Mouse (Mus musculus): ENCODE results near the gene Rarb. TPM values are rescaled to one million over a fixed set of nuclear protein-coding genes. Genes with fewer than 3 reads are reported as not detected.

Gene Rarb
- total and polyA plus RNA-seq, 3 experiments = 0.04 TPM; not detected in 2

DNA sequence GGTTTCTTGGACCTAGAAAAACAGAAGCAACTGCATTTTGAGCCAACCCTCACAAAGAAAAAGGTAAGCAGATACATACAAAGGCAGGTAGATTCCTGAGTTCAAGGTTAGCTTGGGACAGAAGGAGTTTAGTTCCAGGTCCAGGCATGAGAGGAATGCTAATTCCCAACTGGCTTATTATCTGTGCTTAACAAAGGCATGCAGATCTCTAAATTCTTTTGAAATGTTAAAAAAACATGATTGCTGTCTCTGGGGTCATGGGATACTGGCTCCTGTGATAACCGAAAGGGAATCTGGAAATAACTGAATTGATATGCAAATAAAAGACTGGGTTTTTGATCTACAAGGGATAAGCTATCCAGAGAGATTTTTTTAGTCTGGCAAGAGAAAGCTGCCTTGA is 28.8 kb downstream of the Rarb start:
- Histone ChIP-seq H3K27ac (ENCODE audit: insufficient read depth, low read depth) (no peak overlapping the region), H3K4me3 (replicated peaks in 1 of 3; ENCODE audit: low read depth in 2 of 3, low read length in 2 of 3, poor library complexity in 1 of 3) (no peak overlapping the region), H3K9me3 (replicated peaks; ENCODE audit: low read length) (no peaks in the 10 kb centered on the region), H3K36me3 (replicated peaks in 1 of 2; ENCODE audit: control insufficient read depth in 1 of 2, insufficient read depth in 1 of 2, low read length in 1 of 2) (no peaks in the 10 kb centered on the region), H3K4me1 (ENCODE audit: control insufficient read depth in 1 of 2, insufficient read depth in 2 of 2) (no peaks in the 10 kb centered on the region), H3K79me2 (replicated peaks; ENCODE audit: control insufficient read depth, extremely low read depth, insufficient read depth, poor library complexity, severe bottlenecking) (no peaks in the 10 kb centered on the region), H3K4me2 (ENCODE audit: insufficient read depth, low read depth, poor library complexity, severe bottlenecking) (no peak overlapping the region), H3K9ac (ENCODE audit: insufficient read depth, low read depth) (no peak overlapping the region), H3K27me3 (replicated peaks) (no peaks in the 10 kb centered on the region)
- TF ChIP-seq E2F4 (IDR thresholded peaks at IDR 0.05; ENCODE audit: insufficient replicate concordance, low read depth, low read length) = no peak
- TF ChIP-seq BHLHE40 (IDR thresholded peaks at IDR 0.05; ENCODE audit: low read depth, low read length) = no peak
- no peak for TF ChIP-seq NELFE (IDR thresholded peaks at IDR 0.05; ENCODE audit: low read depth, low read length)
- no peak for TF ChIP-seq MAX (IDR thresholded peaks at IDR 0.05; ENCODE audit: low read length)
- TF ChIP-seq POLR2A (IDR thresholded peaks at IDR 0.05; ENCODE audit: low read depth, low read length) = no peak
- no peak for TF ChIP-seq PAX5 (IDR thresholded peaks at IDR 0.05; ENCODE audit: low read length)
- no peak for TF ChIP-seq UBTF (IDR thresholded peaks at IDR 0.05; ENCODE audit: low read depth, low read length)
- TF ChIP-seq EP300 (IDR thresholded peaks at IDR 0.05; ENCODE audit: low read length) = no peak
- TF ChIP-seq MAFK (IDR thresholded peaks at IDR 0.05; ENCODE audit: insufficient replicate concordance, low read length) = no peak
- TF ChIP-seq MYC (IDR thresholded peaks at IDR 0.05; ENCODE audit: low read depth, low read length) = no peak
- no peak for TF ChIP-seq ZC3H11A (IDR thresholded peaks at IDR 0.05; ENCODE audit: low read depth, low read length)
- TF ChIP-seq ELF1 (IDR thresholded peaks at IDR 0.05; ENCODE audit: low read depth, low read length) = no peak
- no peak for TF ChIP-seq JUND (conservative IDR thresholded peaks at IDR 0.05; ENCODE audit: low read depth, low read length)
- no peak for TF ChIP-seq MEF2A (IDR thresholded peaks at IDR 0.05; ENCODE audit: borderline replicate concordance, low read depth, low read length)
- no peak for TF ChIP-seq CTCF (conservative IDR thresholded peaks at IDR 0.05 in 1 of 2, IDR thresholded peaks at IDR 0.05 in 1 of 2; ENCODE audit: low read depth in 2 of 2, low read length in 2 of 2)
- no peak for TF ChIP-seq GABPA (IDR thresholded peaks at IDR 0.05; ENCODE audit: insufficient replicate concordance, low read depth, low read length)
- TF ChIP-seq TBP (conservative IDR thresholded peaks at IDR 0.05; ENCODE audit: low read depth, low read length) = no peak
- TF ChIP-seq CHD1 (IDR thresholded peaks at IDR 0.05; ENCODE audit: low read depth, low read length) = no peak
- TF ChIP-seq ZNF384 (IDR thresholded peaks at IDR 0.05; ENCODE audit: low read depth, low read length) = no peak
- dilution Hi-C loops (cut with MboI; ENCODE audit: extremely low pct_ligation_motif_present, extremely low pct_unique_long_range_greater_than_20kb, low sequenced_read_pairs) = no loop called here
- no peak for DNase-seq (ENCODE audit: extremely low read depth)
- in situ Hi-C loops (cut with MboI; ENCODE audit: low pct_ligation_motif_present, low pct_unique_long_range_greater_than_20kb, low sequenced_read_pairs) = no loop called here

DNA sequence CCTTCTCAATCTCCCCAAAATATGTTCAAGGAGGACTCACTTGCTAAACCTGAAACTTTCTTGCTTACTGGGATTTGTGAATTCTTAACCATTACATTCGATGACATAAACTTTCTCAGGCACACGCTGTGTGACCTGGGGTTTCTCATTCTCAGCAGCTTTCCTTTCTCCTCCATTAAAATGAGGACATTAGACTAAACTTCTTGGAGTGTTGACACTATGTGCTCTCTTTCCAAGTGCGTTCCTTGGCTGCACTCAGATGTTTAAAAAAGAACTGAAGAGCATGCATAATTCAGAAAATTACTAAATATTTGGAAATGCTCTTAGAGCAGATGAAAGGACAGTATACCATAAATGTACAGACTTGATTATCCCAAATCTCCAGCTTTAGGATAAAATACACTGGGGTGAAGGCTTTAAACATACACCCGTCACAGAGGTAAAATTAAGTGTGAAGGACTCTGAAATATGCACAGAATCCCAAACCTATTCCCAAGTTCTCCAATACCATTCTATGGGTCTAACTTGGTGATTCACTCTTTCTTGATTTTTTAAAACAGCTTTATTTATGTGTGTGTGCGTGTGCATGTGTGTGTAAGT is 36.9 kb downstream of the Rarb start:
- Histone ChIP-seq H3K27me3 (replicated peaks) (no peaks in the 10 kb centered on the region), H3K4me1 (ENCODE audit: control insufficient read depth in 1 of 2, insufficient read depth in 2 of 2) (no peaks in the 10 kb centered on the region), H3K36me3 (replicated peaks in 1 of 2; ENCODE audit: control insufficient read depth in 1 of 2, insufficient read depth in 1 of 2, low read length in 1 of 2) (no peaks in the 10 kb centered on the region), H3K79me2 (replicated peaks; ENCODE audit: control insufficient read depth, extremely low read depth, insufficient read depth, poor library complexity, severe bottlenecking) (no peaks in the 10 kb centered on the region), H3K4me3 (replicated peaks in 1 of 3; ENCODE audit: low read depth in 2 of 3, low read length in 2 of 3, poor library complexity in 1 of 3) (no peak overlapping the region), H3K4me2 (ENCODE audit: insufficient read depth, low read depth, poor library complexity, severe bottlenecking) (no peak overlapping the region), H3K9ac (ENCODE audit: insufficient read depth, low read depth) (no peak overlapping the region), H3K9me3 (replicated peaks; ENCODE audit: low read length) (no peaks in the 10 kb centered on the region), H3K27ac (ENCODE audit: insufficient read depth, low read depth) (no peak overlapping the region)
- in situ Hi-C loops (cut with MboI; ENCODE audit: low pct_ligation_motif_present, low pct_unique_long_range_greater_than_20kb, low sequenced_read_pairs) = no loop called here
- dilution Hi-C loops (cut with MboI; ENCODE audit: extremely low pct_ligation_motif_present, extremely low pct_unique_long_range_greater_than_20kb, low sequenced_read_pairs) = no loop called here
- TF ChIP-seq UBTF (IDR thresholded peaks at IDR 0.05; ENCODE audit: low read depth, low read length) (no peak), JUND (conservative IDR thresholded peaks at IDR 0.05; ENCODE audit: low read depth, low read length) (no peak), PAX5 (IDR thresholded peaks at IDR 0.05; ENCODE audit: low read length) (no peak)
- DNase-seq (ENCODE audit: extremely low read depth) = no peak

Data from CH12.LX (cell line).